Mouse (Mus musculus): ENCODE results near the gene Ctnnd2.

- TF ChIP-seq POLR2A (IDR thresholded peaks at IDR 0.05; ENCODE audit: control insufficient read depth, extremely low read depth, insufficient read depth, low read length, poor library complexity), result no peak
- no peak for TF ChIP-seq CTCF (IDR thresholded peaks at IDR 0.05; ENCODE audit: borderline replicate concordance, control insufficient read depth, extremely low read depth, insufficient read depth, low read length, poor library complexity)
Measured at GRCm38 (mm10) chr15:30345754-30346153, 173.4 kb downstream of the Ctnnd2 start.
